Comparison of ENCODE assay signal across 13 mouse cellular contexts in the genomic region with DNA sequence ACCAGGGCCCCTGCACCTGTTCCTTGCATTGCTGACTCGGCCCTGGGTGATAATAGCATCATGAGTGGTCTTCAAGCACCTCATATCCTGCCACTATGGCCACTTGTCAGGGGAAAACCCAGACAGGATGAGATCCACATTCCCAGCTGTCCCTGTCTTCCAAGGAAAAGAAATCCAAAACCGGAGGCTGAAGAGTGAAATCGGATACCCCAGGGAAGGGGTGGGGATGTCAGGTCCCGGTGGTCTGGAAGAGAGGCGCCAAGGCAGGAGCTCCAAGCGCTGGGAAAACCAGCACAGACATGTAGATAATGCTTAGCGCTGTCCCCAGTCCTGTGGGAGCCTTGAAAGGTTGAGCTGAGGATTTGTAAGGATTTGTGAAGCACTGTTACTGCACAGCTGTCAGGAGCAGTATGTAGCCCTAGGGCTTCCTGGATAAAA.
A peak's percentile ranks its signal among the peaks of the same experiment; 100 is the strongest.
DNase-seq lines count a peak whose midpoint lies in the region; ATAC-seq and TF ChIP-seq lines count a peak whose summit lies in the region.
"Had no signal": no experiment of that assay in that cellular context is flagged by ENCODE, and none has a peak within 500 bp of the region (broad histone marks: within the 10 kb centered on the region; RNA-seq: fewer than 3 reads in every experiment).

No protein-coding gene starts in this region.

- H3K27me3 ChIP-seq in heart, embryonic 10.5 days (ENCODE audit: insufficient read depth, poor library complexity, severe bottlenecking), result 0 out of 2 replicates have a peak, but pooled peaks cover 3% of the 10 kb centered on the region
- H3K27me3 ChIP-seq in lung, embryonic 14.5 days (ENCODE audit: insufficient read depth, low read length), result no peaks in the 10 kb centered on the region
- peaks cover 5% of the 10 kb centered on the region; the same call in 1 of the 2 replicates for H3K27me3 ChIP-seq in embryonic facial prominence, embryonic 15.5 days
- H3K27me3 ChIP-seq: midbrain, embryonic 15.5 days had no signal

- peaks cover 13% of the 10 kb centered on the region for H3K4me1 ChIP-seq in heart, embryonic 10.5 days
- peaks cover 4% of the 10 kb centered on the region; the same call in 1 of the 2 replicates for H3K4me1 ChIP-seq in lung, embryonic 14.5 days (ENCODE audit: insufficient read depth)
- no peaks in the 10 kb centered on the region for H3K4me1 ChIP-seq in lung, adult 2 months (ENCODE audit: control insufficient read depth, insufficient read depth, low read length)
- H3K4me1 ChIP-seq in embryonic facial prominence, embryonic 15.5 days, result peaks cover 21% of the 10 kb centered on the region
- H3K4me1 ChIP-seq: midbrain, embryonic 15.5 days had no signal

- TF ChIP-seq POLR2A in lung, adult 2 months (IDR thresholded peaks at IDR 0.05; ENCODE audit: borderline replicate concordance, extremely low read depth, low read depth, low read length), result no peak

- no peaks in the 10 kb centered on the region for H3K36me3 ChIP-seq in heart, embryonic 10.5 days
- H3K36me3 ChIP-seq in lung, embryonic 14.5 days (ENCODE audit: insufficient read depth), result no peaks in the 10 kb centered on the region
- H3K36me3 ChIP-seq in embryonic facial prominence, embryonic 15.5 days, result no peaks in the 10 kb centered on the region
- H3K36me3 ChIP-seq: midbrain, embryonic 15.5 days had no signal

- no peak for DNase-seq in heart, embryonic 10.5 days (ENCODE audit: low spot score)
- DNase-seq in heart, postnatal 36 days, result no peak
- peak; percentile 32 for DNase-seq in lung, embryonic 14.5 days
- no peak for DNase-seq in lung, adult 2 months
- peak; percentile 37 for DNase-seq in retina, embryonic 14.5 days (ENCODE audit: low spot score)
- no peak for DNase-seq in cerebellum, adult 9-10 months
- DNase-seq: forebrain, postnatal 0 days; kidney, adult 9 months; lung, adult 18-20 months had no signal

- under 1% methylated on average over 7 of the region's 7 CpGs for WGBS in heart, embryonic 10.5 days
- WGBS in lung, embryonic 14.5 days, result 7% methylated on average over 7 of the region's 7 CpGs
- WGBS in lung, adult 2 months, result 25% methylated on average over 7 of the region's 7 CpGs
- WGBS in embryonic facial prominence, embryonic 15.5 days, result 5% methylated on average over 7 of the region's 7 CpGs

- H3K4me2 ChIP-seq in lung, embryonic 14.5 days, result no peak overlapping the region
- H3K4me2 ChIP-seq in embryonic facial prominence, embryonic 15.5 days (replicated peaks), result no peak overlapping the region
- H3K4me2 ChIP-seq: midbrain, embryonic 15.5 days had no signal

- intact Hi-C loops in heart, postnatal 36 days (cut with DNase I), result no loop called here

- ATAC-seq in lung, embryonic 14.5 days (ENCODE audit: insufficient read depth), result no peak; the same call in 1 of the 2 replicates
- peak; percentile 76 for ATAC-seq in embryonic facial prominence, embryonic 15.5 days (ENCODE audit: insufficient number of reproducible peaks, low FRiP score, low TSS enrichment, low read depth)
- no peak for ATAC-seq in megakaryocyte progenitor cell, adult 5-6 weeks (replicated peaks; ENCODE audit: poor library complexity)
- ATAC-seq: forebrain, postnatal 0 days; midbrain, embryonic 15.5 days had no signal

- no peak overlapping the region for H3K9ac ChIP-seq in lung, embryonic 14.5 days
- no peak overlapping the region for H3K9ac ChIP-seq in embryonic facial prominence, embryonic 15.5 days
- H3K9ac ChIP-seq: forebrain, postnatal 0 days; midbrain, embryonic 15.5 days had no signal

- H3K9me3 ChIP-seq in heart, embryonic 10.5 days, result no peaks in the 10 kb centered on the region
- H3K9me3 ChIP-seq in lung, embryonic 14.5 days (ENCODE audit: low read depth, low read length), result no peaks in the 10 kb centered on the region
- H3K9me3 ChIP-seq in embryonic facial prominence, embryonic 15.5 days (replicated peaks), result no peaks in the 10 kb centered on the region
- H3K9me3 ChIP-seq: midbrain, embryonic 15.5 days had no signal

- H3K27ac ChIP-seq in heart, embryonic 10.5 days, result peak overlapping the region; percentile 36; the same call in 1 of the 2 replicates
- no peak overlapping the region for H3K27ac ChIP-seq in lung, embryonic 14.5 days (ENCODE audit: low read depth)
- H3K27ac ChIP-seq in embryonic facial prominence, embryonic 15.5 days (replicated peaks), result 0 out of 2 replicates have a peak overlapping the region, but pooled peaks have one; percentile 17
- H3K27ac ChIP-seq: left cerebral cortex, adult 2 months; midbrain, embryonic 15.5 days had no signal

- TF ChIP-seq CTCF in lung, embryonic 14.5 days (IDR thresholded peaks at IDR 0.05; ENCODE audit: low read depth), result no peak
- TF ChIP-seq CTCF in lung, adult 2 months (IDR thresholded peaks at IDR 0.05; ENCODE audit: insufficient read depth, low read length), result no peak

- peak overlapping the region; percentile 32 for H3K4me3 ChIP-seq in heart, embryonic 10.5 days
- no peak overlapping the region for H3K4me3 ChIP-seq in lung, embryonic 14.5 days (ENCODE audit: low read depth, low read length)
- H3K4me3 ChIP-seq in lung, adult 2 months (replicated peaks; ENCODE audit: extremely low read depth, low read depth, low read length), result no peak overlapping the region
- no peak overlapping the region for H3K4me3 ChIP-seq in embryonic facial prominence, embryonic 15.5 days (replicated peaks)
- H3K4me3 ChIP-seq: left cerebral cortex, adult 2 months; midbrain, embryonic 15.5 days had no signal

Comparison
In these comparisons a context has a peak if more than half of its experiments do, and no peak if none do; other contexts are left out.
1. DNase-seq: peak in lung, embryonic 14.5 days (single experiment) and retina, embryonic 14.5 days (single experiment); none in heart, embryonic 10.5 days (single experiment), heart, postnatal 36 days (0 of 2), lung, adult 2 months (single experiment) and cerebellum, adult 9-10 months (single experiment).